Mouse (Mus musculus) neutrophil, adult 5-6 weeks (primary cell): Measurements from ENCODE around the gene Alg14. TPM values are rescaled to one million over a fixed set of nuclear protein-coding genes. Genes with fewer than 3 reads are reported as not detected.

Experiments
- ATAC-seq: fragments of 151-379, 151-347 bp; 2 replicates; pipeline ENCODE4 v1.8.0; 2017; ENCODE audit warnings: mild to moderate bottlenecking, moderate TSS enrichment; ENCODE audit not compliant: insufficient number of reproducible peaks, poor library complexity, low FRiP score, severe bottlenecking; ENCODE audit errors: extremely low read depth
- total RNA-seq: library from RNA; stranded (forward); fragments of 200-1000 nt; gene quantifications from 2 replicates; pipeline ENCODE4 v1.2.3, GENCODE M21; 2017

Gene Alg14
- total RNA-seq, 1 experiment from 2014 or later = 4.8 TPM

DNA sequence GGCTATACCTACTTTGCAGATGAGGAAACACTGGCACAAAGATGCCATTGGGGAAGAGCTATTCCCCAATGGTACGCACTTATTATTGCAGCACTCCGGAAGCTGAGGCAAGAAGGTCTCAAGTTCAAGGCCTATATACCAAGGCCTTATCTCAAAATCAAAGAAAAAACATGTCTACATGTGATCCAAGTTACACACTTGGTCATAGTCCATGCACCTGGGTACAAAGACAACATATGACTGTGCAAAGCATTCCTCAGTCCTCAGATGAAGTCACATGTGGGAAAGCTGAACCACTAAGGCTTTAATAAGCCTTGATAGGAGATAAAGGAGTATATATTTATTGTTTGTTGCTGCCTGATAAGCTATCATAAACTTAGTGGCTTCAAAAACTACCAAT, 17.6 kb upstream of the Alg14 start:
- no peak for ATAC-seq

DNA sequence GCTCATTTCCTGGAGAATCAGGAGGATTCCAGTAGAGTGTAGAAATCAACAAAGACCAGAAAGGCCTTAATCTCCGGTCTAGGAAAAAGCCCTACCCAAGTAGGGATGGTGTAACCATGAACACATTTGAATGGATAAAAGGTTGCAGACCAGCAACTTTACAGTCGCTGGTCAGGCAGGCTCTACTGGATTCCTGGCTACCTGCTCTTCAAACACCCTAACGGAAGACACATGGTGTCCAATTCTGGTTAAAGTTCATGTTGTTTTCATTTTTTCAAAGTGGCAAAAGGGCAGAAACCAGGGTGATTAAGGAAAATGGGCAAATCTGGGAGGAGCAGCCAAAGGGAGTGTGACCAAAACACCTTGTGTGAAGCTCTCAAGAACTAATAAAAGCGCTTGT, 14.6 kb upstream of the Alg14 start:
- ATAC-seq = no peak

DNA sequence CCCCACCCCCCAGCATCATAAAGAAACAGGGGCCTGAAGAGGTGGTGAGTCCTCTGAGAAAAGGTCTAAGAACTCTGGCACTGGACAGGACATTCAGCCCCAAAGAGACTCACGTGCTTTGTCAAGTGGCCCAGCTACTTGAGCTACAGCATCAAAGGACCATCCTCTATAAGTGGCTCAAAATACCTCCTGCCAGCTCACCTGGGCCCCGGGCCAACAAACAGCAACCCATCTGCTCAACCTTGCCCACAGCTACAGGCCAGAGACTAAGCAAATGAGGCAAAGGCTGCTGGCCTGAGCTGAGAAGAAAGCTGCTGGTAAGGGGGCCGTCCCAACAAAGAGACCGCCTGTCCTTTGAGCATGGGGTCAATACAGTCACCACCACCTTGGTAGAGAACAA, 14.0 kb upstream of the Alg14 start:
- no peak for ATAC-seq

DNA sequence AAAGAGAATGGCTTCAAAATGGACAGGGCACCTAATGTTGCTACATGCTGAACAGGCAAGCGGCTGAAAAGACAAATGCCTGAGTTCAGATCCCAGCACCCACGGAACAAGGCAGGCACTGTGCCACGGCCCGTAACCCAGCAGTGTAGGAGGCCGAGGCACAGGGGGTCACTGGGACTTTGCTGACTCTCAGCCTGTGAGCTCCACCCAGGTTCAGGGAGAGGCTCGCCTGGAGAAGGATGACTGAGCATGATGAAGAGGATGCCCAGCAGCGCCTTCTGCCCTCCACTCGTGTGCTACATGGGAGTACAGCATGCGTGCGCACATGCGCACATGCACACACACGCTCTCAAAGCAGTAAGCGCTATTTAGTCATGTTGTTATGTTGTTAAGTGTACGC, 11.9 kb upstream of the Alg14 start:
- no peak for ATAC-seq

DNA sequence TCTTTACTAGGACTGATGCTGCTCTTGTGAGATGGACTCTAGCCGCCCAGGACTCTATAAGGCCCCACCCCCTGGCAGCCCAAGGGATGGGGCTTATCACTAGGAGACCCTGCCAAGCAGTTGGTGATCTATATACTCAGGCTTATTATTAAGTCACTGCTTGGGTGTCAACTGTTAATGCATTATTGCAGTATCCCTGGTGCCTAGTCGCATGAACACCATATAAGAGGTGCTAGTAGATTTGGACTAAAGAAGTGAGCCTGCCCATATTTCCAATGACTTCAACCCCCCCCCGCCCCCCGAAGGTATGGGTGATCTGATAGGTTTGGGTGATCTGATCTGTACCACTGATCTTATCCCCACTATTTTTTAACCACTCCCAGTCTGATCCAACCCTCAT, 8.6 kb upstream of the Alg14 start, which contains the start of gene Tmem56:
TSS of gene Tmem56 (minus strand) at position 101 of the 400 bp plus-strand sequence.
- no peak for ATAC-seq

DNA sequence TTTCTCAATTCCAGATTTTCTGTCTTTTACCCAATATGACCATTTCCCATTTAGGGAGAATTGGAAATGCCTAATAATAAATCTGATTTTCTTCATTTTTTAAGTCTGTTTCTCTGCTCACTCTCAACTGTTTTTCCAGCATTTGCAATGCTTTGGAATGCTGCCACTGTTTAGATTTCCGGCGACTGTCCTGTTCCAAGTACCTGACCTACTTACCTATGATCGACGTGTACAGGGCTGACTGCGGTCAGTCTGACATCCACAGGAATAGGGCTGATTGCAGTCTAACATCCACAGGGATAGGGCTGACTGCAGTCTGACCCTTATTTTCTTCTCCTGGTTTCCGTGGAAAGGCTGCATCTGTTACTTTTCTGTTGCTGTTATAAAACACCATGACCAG, 6.4 kb upstream of the Alg14 start:
- ATAC-seq = no peak

DNA sequence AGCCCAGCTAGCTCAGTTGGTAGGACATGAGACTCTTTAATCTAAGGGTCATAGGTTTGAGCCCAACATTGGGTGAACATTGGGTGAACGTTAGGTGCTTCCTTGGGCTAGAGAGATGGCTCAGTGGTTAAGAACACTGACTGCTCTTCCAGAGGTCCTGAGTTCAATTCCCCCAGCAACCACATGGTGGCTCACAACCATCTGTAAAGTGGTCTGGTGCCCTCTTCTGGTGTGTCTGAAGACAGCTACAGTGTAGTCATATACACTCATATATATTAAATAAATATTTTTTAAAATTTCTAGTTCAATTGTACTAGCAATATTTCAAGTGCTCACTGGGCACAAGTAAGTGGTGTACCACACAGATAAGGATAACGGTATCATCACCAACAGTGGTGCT, 4.4 kb upstream of the Alg14 start:
- ATAC-seq = no peak

DNA sequence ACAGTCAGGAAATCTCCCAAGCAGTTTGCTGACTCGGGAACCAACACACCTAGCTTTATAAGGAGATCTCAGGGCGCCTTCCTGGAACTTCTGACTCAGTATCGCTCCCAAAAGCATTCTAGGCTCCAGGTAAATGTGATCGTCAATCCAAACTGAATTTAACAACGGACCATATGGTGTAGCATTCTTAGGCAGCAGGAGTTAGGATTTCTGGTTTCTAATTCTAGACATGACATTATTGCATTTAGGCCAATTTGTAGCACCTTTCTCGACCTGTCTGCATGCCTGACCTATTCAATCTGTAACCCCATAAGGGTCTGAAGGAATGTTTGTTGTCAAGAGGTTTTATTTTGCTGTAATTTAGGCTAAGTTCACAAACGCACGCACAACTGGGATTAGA, 892 bp upstream of the Alg14 start:
- ATAC-seq = no peak

DNA sequence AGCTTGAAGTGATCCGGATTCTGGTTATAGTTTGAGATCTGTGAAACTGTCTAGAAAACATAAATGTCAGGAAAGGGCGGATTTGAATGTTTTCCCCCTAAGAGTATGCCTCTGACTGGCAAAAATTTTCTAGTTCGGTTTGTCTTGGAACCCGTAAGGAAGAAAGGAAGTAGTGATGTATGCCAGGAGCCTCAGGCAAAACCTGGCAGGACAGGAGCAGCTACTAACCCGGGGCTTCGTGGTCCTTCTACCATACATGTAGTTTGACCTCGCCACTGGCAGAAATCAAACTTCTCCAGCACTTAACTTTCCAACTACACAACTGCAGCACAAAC, 381 bp upstream of the Alg14 start:
- no peak for ATAC-seq

DNA sequence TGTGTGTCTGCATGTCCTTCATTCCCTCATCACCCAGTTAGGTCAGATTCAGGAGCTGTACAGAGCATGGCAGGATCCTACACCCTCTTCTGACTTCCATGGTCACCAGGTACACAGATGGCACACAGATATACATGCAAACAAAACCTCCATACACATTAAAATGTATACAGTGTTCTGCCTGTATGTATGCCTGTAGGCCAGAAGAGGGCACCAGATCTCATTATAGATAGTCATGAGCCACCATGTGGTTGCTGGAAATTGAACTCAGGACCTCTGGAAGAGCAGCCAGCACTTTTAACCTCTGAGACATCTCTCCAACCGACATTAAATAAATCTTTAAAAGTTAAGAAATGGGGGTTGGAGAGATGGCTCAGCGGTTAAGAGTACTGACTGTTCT, 2.6 kb downstream of the Alg14 start:
- no peak for ATAC-seq

DNA sequence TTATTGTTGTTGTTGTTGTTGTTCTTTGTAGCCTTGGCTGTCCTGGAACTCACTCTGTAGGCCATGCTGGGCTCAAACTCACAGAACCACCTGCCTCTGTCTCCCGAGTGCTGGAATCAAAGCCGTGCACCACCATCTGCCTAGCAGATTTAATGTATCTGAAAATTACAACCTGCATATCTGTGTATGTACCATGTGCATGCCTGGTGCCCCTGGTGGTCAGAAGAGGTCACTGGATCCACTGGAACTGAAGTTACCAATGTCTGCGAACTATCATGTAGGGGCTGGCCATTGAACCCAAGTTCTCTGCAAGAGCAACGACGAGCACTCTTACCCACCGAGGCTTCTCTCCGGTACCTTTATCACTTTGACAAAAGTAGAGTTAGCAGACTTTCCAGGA, 15.1 kb downstream of the Alg14 start:
- ATAC-seq = no peak; the same call in 1 of the 2 replicates

DNA sequence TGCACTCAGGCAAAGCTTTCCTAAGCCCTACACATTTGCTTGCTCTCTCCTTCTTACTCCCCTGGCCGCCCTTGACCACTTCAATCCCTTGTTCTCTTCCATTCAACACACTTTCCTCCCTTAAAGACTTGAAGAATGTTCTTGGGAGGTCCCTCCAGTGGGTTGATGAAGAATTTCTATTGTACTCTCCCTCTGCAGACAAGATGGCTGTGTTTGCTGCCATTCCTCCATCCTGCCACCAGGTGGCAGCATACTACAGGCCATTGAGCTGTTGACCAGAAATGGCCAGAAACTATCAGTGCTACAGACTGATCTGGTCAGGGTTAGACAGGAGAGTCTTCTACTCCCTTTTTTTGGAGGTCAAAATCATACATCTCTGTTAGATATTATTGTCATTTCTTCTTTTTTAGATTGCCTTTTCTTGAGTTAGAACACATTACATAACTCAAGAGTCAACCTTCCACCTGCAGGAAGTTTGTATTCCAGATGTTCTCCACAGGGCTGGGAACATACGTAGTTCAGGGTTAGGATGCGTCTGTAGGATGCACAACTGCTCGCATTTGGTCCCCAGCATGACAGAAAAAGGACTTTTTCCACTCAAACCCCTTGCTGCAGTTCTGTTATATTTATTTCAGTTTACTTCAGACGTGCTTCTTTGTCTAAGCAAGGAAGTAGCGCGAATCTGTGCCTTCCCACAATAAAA, 16.1 kb downstream of the Alg14 start:
- peak; percentile 88 for ATAC-seq

DNA sequence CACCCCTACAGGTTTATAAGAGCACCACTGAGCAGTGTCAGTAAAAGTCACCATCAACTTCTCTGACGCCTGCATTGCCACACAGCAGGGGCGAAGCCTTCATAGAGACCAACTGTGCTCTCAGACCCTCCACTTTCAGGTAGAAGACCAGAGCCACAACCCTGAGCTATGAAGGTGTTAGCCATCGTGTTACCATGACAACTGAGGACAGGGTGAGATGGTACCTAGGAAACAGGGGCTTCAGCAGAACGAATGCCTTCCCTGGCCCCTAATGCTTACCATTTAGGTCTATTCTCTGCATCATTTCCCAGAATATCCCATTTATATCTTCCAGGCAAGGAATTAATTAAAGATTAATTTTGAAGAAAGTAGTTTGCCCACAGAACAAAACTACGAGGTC, 17.4 kb downstream of the Alg14 start:
- ATAC-seq = no peak

DNA sequence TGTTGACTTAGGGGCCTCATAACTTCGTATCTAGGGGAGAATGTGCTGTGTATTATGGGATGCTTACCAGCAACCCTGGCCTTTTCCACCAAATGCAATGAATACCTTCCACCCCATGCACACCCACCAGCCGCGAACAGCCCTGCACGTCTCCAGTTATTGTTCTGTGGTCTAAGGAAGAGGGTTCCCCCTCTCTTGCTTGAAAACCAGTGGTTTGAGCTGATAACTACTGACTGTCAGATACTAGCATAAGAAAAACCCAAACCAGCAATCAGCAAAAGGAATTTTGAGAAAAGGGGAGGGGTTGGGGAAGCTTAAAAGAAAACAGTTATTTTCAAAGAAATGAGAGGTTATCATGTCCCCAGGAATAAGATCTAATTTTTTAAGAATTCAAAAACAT, 17.9 kb downstream of the Alg14 start:
- no peak for ATAC-seq

DNA sequence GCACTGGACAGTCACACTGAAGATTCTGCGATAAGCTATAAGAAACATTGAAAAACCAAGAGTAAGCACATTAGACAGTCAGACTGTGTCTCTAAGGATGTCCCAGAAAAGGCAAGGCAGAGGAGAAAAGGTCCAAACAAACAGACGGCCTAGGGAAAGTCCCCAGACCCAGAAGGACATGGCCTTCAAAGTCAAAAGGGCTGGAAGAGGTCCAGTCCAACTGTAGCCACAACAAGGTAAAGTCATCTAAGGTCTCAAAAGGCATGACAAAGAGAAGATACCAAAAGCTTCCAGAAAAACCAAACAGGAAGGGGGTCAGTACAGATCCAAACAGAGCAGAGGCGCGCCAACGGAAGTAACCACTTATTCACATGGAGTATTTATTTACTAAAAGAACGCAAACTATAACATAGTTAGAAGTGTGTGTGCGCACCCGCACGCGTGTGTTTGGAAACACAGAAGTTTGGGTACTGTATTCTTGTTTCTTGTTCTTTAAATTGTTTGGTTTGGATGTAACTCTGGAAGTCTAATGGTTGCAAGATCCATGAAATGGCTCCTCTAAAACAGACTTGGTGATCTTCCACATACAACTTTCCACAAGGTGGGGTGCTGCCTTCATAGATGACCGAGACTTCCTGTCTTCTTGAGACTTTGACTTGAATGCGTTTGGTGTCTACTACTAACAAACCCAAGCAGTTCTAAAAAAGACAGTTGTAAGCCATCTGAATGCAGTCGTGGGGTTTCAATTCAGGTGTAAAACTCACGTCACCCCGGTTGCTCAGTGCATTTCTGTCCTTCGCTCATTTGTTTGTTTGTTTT, 18.5 kb downstream of the Alg14 start:
- no peak for ATAC-seq

DNA sequence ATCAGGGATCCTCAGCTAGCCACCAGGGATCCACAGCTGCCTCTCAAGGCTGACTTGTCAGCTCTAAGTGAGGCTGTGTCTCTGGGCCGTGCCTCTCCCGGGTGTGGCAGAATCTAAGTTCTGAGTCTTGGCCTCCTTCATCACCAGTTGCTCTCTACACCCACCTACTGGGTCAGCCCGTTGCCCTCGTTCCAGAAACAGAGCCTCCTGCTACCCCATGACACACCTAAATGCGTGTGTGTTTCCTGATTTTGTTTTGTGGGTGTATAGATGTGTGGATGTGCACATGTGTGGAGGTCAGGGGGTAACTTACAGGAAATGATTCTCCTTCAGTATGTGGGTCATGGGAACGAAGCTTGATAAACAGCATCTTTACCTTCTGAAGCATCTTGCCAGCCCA, 20.9 kb downstream of the Alg14 start:
- ATAC-seq = no peak

DNA sequence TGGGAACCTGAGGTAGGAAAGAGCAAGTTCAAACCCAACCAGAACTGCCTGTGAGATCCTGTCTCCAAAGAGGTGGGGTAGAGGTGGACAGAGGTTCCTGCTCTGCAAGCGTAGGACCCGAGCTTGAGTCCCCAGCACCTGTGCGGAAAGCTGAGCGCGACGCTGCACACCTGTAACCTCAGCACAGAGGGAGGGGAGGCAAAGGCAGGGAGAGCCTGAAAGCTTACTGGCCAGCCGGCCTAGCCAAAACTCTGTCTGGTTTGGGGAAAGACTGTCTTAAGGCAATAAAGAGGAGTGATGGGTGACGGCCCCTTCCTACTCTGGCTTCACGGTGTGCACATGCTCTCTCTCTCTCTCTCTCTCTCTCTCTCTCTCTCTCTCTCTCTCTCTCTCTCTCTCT, 21.4 kb downstream of the Alg14 start:
- no peak for ATAC-seq

DNA sequence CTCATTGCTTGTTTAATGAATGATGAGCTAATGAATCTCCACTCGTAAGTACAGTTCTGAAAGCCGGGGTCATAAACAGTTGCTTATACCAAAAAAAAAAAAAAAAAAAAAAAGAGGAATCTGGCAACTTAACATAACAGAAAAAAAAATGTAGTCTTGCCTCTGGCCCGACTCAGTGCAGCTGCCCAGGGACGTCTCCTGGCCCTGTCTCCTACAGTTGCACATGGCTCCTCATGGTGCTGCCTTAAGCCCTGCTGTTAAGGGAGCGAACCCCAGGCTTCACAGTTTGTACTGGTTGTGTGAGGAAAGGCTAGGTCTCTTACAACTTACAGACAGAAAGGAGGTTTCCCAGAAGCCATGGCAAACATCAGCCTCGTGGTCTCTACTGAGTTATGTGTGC, 22.6 kb downstream of the Alg14 start:
- no peak for ATAC-seq

DNA sequence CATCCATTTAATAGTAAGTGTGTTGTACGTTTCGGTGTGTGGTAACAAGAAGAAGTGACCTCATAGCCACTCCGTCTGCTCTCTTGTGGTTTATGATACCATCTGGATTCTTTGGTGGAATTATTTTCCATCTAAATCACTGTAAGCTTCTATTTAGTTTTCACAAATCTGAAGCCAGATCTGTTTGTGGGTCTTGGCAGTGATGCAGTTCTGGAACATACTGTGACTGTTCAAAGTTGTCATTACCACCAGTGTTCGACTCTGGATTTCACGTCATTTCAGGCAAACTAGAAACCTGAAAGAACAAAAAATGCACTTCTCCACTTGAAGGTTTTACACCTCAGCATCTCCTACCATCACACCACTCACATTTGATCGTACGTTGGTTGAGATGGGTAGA, 23.9 kb downstream of the Alg14 start:
- ATAC-seq = no peak

DNA sequence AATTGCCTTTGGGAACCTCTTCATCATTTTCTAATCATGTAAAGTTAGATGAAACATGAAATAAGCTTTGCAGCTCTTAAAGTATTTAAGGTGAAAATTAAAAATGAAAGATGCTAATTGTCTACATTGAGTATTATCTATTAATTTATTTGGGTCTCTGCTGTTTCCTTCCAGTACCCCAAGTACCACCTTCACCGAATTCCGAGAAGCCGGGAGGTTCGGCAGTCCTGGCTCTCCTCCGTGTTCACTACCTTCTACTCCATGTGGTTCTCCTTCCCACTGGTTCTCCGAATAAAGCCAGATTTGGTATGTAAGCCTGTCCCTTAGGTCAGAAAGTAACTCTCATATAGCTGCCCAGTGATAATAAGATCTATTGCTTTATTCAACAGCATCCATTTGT, 28.3 kb downstream of the Alg14 start:
- no peak for ATAC-seq

DNA sequence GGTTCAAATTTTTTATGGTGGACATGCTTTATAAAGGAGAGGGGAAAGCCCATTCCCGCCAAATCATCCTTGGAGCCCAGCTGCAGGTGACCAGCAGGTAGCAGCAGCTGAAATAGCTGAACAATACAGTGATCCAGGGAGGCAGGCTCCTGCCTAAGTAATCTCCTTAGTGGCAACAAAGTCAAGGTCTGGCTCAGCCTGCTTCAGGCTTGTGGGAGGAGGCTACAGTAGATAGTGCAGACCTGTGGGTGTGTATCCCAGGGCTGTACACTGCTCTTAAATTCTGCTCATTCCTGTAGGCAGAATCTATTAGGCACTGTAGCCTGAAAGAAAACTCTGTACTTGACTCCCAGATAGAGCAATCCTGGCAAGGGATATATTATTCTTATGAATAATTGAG, 29.3 kb downstream of the Alg14 start:
- no peak for ATAC-seq
